Mouse (Mus musculus): ENCODE data around the gene Sulf2.
A peak's percentile ranks its signal among the peaks of the same experiment; 100 is the strongest.
"Not testable (repeated sequence)": the region's sequence is repeated elsewhere in the genome, so short reads cannot be mapped to it uniquely, and the experiment has no call there.

The Sulf2 gene

DNA sequence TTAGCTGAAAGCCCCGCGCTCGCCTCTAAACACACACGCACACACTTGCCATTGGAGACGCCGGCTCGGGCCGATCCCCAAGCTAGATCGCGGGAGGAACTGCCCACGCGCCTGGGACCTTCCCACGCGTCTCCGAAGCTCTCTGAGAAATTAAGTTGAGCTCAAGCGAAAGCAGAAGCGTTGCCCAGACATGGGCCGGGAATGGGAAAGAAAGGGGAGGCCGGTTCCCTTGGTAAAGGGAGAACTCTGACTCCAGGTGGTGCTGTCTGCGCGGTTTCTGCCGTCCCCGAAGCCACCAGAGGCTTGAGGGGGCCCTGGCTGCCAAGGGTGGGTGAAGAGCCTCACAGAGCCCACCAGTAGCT lies at the start of gene Sulf2:
Sulf2 (minus strand) TSS at position 210 of the 362 bp plus-strand sequence.
- DNase-seq (ENCODE audit: extremely low read depth, low read depth, low spot score): no peak

DNA sequence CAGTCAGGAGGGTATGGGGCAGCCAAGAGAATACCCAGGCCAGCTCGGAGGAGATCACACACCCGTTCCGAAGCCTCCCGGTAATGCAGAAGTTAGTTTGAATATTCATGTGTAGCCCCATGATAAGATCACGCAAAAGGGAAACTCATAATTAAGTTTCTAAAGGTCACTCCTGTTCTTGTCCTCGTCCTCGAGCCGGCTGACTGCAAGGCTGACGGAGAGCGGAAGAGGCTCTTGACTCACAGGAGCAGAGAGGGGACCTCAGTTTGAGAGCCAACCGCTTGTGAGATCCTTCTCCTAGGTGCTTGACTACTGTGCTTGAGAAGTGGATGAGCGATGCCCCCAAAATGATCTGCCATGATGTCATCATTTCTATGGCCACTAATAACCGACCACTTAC lies 48.7 kb upstream of the Sulf2 start:
- no peak for DNase-seq (ENCODE audit: extremely low read depth, low read depth, low spot score)

DNA sequence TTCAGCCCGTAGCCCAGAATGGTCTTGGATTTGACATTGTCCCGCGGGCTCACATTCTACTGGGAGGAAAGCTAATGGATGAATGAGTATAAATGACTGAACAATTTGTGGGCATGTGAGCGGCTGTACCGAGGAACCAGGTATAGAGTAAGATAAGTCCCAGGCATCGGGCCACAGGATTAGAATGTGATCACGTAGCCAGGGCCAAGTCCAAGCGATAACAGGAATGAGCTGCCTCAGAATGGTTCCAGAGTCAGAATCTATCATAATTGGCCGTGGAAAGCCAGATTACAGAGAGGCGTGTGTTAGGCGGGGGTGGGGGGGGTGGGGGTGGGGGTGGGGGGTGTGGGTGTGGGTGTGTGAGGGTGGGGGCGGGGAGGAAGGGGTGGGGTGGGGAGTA lies 48.2 kb upstream of the Sulf2 start:
- no peak for DNase-seq (ENCODE audit: extremely low read depth, low read depth, low spot score)

DNA sequence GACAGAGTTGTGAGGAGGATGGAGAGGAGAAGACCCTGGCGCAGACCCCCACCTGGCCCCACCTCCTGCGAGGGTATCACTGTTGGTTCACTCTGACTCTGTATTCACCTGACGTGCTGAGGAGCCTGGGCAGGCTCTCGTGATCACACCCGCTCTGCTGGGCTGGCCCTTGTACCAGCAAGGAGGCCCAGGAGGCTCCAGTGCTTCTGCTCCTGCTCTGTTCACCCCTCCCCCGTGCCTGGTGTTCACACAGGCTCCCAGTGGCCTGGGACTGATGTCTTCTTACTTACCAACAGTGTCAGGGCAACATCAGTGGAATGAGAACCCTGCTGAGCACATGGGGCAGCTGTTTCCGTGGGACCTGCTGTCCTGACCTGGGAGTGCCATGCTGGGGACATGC lies 42.5 kb upstream of the Sulf2 start:
- no peak for DNase-seq (ENCODE audit: extremely low read depth, low read depth, low spot score)

DNA sequence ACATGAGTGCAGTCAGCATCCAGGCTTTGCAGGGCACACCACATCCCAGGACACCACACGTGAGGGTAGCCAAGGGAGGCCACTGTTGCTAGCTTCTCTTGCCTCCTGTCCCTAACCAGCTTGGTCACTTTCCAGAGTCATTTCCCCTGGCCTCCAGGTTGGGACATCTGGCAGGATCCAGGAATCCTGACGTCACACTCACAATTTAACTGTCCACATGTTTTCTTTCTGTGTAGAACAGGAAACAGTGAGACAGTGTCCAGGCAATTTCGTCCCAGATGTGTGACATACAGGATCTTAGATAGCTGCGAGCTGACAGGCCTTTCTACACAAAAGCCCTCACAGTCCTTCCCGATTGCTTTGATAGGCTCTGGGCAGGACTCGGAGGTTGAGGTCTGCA lies 41.6 kb upstream of the Sulf2 start:
- DNase-seq (ENCODE audit: extremely low read depth, low read depth, low spot score): no peak

DNA sequence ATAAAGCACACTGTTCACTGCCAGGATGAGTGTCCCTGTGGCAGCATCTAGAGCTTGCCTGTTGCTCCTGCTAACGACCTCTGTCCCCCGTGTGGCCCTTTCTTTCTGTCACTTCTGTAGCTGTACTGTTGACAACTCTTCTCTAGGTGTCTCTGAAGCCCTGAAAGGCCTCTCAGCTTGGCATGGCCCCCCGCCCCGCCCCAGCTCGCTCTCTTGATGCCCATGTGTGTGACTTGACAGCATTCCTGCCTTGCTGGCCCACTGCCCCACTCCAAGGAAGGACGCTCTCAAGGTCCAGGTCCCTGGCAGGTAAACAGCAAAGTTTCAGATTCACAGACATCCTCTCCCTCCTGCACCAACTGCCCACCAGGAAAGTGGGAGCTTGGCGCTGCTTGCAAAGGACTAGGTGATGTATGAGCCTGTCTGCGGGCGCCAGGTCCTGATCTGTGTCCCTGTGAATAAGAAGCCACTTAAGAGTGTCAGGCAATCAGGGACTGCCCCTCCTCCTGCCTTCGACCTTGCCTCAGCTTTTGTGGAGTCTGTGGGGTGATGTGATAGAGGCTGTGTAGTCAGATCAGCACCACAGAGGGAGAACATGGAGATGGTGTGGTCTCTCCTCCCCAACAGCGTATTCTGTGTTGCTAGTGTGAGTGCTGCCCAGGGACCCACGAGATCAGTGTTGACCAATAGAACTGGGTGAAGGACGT lies 40.8 kb upstream of the Sulf2 start:
- DNase-seq (ENCODE audit: extremely low read depth, low read depth, low spot score): no peak

DNA sequence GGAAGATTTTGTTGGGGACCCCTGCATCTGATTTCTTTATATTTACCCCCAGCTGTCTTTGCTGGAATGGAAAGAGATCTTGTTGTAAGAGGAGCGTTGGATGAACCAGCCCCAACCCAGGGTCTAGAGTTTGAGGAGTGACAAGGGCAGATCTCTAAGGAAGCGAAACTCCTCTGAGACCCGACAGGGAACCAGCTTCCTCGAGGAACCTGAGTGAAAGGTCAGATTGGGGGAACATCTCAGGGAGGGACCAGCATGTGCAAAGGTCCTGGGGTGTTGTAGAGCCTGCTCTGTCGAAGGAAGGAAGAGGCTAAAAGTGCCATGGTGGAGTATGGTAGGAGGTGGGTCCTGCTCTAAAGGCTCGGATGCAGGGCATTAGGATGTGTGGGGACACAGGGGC lies 39.6 kb upstream of the Sulf2 start:
- DNase-seq (ENCODE audit: extremely low read depth, low read depth, low spot score): no peak

DNA sequence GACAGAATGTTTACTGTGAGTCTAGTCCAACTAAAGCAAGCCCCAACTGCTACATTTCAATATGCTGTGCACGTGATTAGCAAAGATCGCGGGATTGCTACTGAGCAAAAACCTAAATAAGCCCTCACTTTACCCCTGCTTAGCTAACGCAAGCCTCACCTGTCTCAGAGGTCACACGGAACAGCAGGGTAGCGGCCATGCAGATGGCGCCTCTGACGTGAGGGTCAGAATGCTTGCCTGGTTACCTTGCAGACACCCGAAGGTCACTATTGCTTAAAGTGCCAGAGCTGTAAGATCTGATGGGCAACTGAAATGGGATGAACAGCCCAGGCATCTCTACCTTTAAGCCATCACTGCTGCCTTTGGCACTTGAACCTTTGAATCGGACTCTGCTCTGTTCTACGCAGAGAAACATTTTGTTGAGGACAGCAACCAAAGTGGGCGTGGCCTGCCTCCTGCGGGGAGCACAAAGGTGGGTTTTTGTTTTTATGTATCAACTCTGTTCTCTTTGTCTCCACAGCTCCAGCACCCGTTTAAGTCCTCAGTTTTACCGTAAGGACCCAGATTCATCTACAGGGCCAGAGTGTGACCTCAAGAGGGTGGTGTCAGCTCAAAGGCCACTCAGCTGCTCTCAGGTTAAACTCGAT lies 38.8 kb upstream of the Sulf2 start:
- DNase-seq (ENCODE audit: extremely low read depth, low read depth, low spot score): no peak

DNA sequence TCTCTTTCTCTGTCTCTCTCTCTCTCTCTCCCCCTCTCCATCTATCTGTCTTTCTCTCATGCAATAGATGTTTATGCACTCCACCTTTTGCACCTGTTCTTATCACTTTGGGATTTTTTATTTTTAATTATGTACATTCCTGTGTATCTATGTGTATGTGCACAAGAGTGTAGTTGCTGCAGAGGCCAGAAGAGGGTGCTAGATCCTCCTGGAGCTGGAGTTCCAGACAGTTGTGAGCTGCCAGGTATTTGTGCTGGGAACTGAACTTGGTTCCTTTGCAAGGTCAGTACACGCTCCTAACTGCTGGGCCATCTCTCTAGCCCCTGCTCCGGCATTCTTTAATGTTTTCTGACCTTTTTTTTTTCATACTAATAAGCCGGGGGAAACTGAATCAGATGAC lies 38.0 kb upstream of the Sulf2 start:
- no peak for DNase-seq (ENCODE audit: extremely low read depth, low read depth, low spot score)

DNA sequence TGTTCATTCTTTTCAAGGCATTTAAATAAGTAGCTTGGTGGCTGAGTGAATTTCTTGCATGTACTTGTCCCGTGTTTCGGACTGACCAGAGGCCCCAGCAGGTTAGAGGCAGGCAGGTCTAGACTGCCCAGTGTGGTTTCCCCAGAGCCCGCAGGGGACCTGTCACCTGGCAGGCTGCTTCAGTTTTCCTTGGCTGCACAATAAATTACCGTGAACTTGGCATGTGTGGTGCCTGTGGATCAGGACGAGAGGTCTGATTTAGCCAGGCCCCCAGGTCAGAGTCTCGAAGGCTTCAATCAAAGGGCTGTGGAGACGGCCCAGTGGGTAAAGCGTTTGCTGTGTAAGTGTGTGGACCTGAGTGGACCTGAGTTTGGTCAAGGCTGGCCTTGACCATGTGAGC lies 35.4 kb upstream of the Sulf2 start:
- peak; percentile 50 for DNase-seq (ENCODE audit: extremely low read depth, low read depth, low spot score)

DNA sequence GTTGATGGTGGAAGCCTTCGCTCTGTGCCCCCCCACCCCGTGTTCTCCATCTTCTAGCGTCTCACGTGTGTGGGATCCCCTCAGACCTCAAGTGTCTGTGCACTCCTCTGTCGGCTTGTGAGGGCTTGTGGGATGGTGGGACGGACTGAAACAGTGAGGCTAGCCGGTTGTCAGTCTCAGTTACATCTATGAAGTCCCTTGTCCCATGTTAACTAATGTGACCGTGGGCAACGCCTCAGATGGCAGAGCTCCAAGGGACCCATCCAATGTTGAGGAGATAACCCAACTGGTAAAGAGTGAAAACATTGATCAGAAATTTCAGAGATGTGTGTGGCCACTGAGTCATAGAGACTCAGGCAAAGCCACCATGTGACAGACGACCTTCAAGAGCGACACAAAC lies 33.7 kb upstream of the Sulf2 start:
- no peak for DNase-seq (ENCODE audit: extremely low read depth, low read depth, low spot score)

DNA sequence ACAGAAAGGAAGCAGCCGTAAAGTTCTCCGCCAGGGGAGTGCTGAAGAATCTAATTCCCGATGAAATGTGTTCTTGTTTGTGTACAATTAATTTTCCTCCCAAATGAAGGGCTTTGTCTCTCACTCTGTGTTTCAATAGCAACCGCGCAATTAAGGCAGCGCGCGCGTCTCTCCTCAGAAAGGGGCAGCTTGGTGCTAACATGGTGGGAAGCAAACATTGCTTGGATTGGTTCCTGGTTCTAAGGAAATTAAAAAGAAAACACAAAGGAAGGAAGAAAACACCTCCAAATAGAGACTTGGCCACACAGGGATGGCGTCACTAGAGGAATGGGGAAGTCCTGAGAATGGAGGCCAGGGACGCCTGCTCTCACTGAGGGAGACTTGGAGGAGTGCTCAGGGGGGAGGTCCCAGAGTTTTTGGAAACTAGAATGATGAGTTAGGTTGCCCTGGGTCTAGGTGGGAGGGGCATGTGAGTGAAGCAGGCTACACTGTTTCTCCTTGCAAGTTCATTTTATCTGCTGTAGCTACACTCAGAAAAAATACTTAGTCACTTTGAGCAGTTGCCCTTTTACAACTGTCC lies 32.5 kb upstream of the Sulf2 start:
- not testable (repeated sequence) for DNase-seq (ENCODE audit: extremely low read depth, low read depth, low spot score)

DNA sequence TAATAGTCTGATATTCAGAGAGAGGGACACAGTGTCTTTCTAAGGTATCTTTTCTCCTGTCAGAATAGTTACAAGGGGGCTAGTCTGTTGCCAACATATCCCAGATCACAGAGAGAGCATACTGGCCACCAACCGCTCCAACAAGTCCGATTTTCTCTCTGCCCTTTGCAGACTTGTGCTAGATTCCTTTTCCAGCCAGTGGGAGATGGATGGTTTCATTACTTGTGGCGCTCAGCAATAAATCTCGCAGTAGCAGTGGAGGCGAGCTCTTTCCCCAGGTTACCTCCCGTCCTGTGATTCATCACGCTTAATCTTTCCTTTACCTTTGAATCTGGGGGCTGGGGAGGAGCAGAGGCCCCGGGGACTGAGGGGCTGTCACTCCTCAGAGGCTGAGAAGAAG lies 31.9 kb upstream of the Sulf2 start:
- not testable (repeated sequence) for DNase-seq (ENCODE audit: extremely low read depth, low read depth, low spot score)

DNA sequence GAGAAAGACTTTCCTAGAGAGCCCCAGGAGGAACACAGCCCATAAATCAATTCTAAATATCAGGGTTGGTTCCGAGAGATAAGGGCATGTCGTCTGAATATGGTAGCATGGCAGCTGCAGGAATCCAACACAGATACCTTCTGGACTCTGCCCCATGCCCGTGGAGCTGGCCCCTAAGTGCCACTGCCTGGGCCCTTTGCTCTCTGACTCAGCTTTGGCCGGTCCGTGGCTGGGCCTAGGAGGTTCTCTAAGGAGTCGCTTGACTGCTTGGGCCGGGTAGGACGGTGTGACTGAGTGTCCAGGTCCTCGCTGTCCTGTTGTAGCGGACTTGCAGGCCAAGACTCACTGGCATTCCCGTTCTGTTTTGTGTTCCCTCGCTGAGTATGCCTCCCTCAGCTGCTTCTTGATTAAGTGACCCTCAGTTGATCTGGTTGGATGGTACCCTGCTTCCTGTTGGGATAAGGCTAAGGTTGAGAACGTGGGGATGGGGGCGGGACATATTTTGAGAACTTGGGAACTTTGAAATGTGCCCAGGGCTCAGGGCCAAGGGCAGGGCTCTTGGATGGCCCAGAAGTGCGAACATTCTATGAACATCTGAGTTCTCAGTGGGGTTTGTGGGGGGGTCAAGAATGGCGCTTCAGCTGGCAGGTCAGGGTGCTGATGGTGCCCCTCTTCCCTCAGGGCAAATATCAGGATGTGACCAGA lies 30.9 kb upstream of the Sulf2 start:
- no peak for DNase-seq (ENCODE audit: extremely low read depth, low read depth, low spot score)

DNA sequence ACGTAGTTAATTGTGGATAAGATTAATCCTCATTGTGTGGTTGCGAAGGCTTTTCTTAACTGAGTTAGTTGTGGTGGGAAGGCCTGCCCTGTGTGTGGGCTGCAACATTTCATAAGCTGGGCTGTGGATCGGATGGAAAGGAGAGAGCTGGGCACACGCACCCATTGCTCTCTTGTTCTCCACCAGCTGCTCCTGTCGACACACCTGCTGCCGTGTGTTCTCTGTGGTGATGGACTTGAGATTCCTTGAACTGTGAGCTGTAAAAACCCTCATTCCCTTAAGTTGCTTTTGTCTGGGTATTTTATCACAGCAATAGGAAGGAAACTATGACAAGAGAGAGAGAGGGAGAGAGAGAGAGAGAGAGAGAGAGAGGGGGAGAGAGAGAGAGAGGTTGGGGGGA lies 30.3 kb upstream of the Sulf2 start:
- no peak for DNase-seq (ENCODE audit: extremely low read depth, low read depth, low spot score)

DNA sequence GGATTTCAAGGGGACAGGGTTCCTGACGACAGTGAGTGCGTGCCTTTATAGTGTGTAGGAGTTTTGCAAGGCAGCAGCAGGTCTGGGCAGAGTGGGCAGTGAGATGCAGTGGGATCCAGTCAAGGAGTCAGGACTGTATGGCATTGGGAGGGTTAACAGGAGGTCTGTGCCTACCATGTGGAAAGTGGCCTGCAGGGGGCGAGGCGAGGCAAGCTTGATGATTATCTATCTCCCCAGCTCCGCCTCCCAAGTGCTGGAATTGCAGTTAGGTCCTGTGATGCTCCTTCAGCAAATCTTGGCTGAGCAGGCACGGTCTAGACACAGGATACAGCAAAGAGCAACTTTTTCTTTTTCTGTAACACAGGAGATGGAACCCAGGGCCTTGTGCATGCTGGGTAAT lies 29.0 kb upstream of the Sulf2 start:
- no peak for DNase-seq (ENCODE audit: extremely low read depth, low read depth, low spot score)

DNA sequence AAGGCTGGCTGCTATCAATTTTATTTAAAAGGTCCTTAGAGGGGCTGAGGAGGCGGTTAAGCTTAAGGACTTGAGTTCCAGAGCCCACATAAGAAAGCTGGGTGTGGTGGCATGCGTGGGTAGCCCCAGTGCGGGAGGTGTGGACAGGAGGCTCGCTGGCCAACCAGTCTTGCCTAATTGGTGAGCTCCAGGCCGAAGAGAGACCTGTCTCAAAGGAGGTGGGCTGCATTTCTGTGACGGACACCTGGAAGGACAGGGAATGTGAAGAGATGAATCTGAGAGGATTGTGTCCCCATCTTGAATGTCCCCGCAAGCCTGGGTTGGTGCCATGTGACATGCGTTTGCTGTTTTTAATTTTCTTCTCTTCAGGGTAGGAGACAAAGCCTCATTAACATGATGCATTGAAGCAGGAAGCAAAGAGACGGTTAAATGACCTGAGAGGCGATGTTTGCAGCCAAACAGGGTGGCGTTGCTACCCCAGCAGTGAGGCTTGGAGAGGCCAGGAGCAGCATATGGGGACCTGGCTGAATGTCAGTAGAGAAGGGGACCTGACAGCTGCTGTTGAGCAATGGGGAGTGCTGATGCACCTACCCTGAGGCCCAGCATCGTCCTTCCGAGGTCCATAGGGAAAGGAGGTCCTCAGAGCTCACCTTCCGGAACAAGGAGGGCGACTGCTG lies 26.7 kb upstream of the Sulf2 start:
- DNase-seq (ENCODE audit: extremely low read depth, low read depth, low spot score): no peak

DNA sequence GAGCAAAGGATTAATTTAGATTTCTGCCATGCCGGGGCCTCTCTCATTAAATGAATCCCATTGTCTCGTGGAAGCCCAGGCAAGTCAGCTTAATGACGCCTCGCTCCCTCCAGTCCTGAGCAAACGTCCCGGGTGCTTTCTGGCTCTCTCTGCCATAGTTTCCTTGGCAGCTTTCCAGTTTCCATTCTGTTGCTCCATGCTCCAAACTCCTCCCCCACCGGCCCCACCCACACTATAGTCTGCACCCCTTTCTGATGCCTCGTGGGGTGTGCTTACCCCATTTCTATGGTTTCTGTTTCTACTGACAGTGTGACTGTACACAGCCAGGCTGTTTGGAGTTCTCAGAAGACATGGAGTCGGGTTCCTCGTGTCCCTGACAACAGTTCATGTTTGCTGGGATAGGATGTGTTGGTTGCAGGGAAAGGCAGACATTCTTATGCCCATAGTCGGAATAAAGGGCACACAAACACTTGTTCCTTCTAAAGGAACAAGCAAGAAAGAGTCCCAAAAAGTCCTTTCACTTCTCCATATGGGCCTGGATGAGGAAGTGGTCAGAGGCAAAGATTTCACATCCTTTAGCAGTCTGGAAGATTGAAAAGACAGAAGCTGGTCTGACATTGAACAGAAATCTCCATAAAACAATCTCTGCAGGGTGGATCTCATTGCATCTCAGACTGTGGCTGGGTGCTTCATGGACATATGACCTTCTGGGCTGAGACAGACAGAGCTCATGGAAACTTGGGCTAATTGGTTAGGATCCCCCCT lies 25.5 kb upstream of the Sulf2 start:
- no peak for DNase-seq (ENCODE audit: extremely low read depth, low read depth, low spot score)

DNA sequence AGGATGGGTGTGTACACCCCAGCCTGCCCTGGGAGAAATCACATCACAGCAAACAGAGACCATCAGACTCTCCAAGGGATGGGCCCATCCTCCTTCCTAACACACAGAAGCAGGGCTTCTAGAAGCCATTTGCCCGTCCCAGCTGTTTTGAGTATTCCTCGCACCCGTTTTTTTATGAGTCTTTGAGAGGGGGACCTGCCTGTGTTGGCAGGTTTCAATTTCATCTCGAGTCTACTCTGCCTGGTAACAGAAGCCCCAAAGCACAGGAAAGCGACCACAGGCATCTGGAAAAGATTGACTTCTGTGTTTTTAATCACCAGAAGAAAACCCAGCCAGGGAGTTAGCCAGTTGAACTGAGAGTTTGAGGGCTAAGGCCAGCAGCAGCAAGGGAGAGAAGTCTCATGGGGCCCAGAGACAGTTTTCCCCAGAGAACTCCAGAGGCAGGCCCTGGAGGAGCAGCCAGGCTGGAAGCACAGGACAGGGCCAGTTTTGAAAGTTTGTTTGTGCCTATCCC lies 24.7 kb upstream of the Sulf2 start:
- no peak for DNase-seq (ENCODE audit: extremely low read depth, low read depth, low spot score)

DNA sequence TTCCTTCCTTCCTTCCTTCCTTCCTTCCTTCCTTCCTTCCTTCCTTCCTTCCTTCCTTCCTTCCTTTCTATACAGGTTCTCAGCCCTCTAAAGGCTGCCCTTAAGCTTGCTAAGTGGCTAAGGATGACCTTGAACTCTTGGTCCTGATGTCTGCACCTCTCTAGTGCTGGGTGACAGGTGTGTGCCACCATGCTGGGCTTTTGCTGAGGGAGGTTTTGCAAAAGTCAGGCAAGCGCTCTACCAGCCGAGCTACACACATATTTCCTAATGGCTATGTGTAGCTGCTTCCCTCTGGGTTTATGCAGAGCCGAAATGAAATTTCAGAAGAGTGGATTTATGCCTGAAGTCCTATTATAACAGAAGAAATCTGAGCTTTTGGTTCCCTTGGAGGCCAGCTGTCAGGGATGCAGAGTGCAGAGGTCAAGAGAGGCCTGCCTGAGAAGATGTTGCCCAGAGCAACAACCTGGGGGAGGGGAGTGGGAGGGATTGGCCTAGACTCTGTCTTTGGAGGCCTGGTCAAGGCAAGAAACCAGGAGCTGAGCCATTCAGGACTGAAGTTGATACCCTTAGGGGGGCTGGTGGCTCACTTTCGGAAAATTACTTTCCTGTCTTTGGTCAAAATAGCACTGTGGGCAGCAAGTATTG lies 24.1 kb upstream of the Sulf2 start:
- DNase-seq (ENCODE audit: extremely low read depth, low read depth, low spot score): no peak
